Mouse (Mus musculus): Measurements from ENCODE around the gene Rsrc2.
"Not testable (repeated sequence)": the region's sequence is repeated elsewhere in the genome, so short reads cannot be mapped to it uniquely, and the experiment has no call there.

The Rsrc2 gene

DNA sequence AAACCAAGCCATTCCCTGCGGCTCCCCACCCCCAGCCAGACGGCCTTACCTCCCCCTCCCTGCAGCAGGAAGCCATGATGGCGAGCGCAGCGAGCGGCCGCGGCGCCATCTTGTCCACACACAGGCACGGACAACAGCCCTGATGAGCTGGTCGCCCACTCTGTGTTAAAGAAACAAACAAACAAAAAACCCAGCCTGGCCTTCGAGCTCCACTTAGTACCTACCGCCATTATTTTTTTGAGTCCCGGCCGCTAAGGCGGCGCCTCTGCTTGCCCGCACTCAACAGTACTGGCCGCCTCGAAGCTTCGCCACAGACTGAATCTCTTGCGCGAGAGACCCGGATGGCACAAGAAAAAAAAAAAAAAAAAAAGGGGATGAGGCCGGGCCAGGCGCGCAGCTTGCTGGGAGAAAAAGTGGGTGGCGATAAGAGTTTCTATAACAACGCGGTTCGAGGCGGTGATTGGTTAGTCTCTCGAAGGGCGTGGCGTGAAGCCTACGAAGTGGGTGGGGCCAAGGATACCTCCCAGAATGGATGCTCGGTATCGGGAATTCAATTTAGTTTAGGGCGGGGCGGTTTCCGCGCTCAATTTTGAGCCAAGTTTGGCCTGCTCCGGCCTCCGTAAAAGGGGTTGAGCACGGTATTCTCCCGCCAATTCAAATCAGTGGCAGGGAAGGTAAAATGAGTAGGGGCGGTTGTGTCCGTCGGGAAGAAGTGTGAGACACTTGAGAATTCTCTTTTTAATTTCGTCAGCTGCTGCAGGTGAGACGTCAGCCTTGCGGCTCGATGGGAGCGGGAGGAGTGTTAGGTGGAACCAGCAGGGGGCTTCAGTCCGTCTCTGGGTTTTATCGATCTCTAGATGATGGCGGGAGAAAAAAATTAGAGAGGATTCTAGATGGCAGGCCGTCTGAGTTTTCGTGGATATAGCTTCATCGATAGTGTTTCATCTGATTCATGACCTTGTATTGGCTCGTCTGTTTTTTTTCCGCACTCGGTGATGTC lies at the start of gene Rsrc2, which contains the start of gene Kntc1:
TSS of gene Rsrc2 (minus strand) at position 350 of the 1,000 bp plus-strand sequence.
TSS of gene Kntc1 (plus strand) at position 652 of the 1,000 bp plus-strand sequence.
- peak; percentile 100 for DNase-seq

DNA sequence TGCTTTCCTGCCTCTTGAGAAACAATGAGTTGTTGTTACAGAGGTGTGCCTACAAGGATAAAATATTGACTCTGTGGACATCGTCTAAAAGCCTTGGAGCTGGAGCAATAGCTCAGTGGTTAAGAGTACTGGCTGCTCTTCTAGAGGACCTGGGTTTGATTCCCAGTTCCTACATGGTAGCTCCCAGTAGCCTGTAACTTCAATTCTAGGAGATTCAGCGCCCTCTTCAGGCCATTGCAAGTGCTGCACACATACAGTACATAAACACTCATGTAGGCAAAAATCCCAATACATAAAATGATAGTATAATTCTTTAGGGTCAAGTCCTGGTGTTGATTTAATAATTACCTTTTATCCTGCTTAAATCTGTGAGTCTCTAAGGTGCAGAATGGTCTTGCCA lies 43.9 kb upstream of the Rsrc2 start:
- no peak for DNase-seq

DNA sequence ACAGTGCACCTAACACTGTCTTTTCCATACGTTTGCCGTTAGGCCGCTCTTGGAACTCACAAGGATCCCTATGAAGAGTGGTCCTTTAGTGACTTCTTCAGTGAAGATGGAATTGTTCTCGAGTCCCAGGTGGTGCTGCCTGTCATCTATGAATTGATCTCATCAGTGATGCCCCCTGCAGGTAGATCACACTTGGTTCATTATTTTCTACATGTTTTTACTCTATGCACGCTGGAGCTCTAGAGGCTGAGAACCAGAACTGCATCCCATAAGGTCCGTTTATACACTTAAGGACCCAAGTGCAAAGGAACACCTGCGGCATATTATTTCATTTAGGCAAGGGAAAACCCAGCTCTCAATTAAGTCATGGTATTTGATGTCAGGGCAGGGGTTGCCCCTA lies 39.8 kb upstream of the Rsrc2 start:
- DNase-seq: no peak

DNA sequence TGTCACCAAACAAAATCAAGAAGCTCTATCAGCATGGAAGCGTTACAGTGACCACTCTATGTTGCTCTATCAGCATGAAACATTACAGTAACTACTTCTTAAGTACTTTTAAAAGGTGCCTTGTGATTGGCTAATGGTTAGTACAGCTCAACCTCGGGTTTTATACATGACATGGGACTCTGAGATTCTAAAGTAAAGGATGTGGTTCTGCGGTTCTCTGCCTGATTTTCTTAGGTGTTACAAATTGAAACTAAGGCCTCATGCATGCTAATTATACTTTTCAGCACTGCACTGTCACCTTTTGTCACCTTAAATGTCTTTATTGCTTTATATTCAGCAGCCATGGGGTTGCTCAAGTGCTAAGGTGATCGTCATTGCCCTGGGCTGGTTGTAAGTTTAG lies 32.6 kb upstream of the Rsrc2 start:
- no peak for DNase-seq

DNA sequence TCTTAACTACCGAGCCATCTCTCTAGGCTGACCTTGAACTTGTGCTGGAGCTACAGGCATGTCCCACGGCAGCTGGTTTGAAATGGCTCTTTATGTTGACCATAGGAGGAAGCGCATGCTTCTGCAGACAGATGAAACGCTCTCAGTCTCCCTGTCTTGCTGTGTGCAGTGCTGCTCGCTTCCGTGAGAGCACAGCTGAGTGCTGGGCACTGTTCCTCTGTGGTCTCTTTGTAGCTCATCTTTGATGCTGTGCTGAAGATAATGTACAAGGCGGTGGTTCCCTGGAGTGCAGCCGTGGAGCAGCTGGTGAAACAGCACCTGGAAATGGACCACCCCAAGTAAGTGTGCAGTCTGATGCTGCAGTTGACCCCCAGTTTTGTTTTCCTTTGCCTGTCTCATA lies 31.5 kb upstream of the Rsrc2 start:
- DNase-seq: no peak

DNA sequence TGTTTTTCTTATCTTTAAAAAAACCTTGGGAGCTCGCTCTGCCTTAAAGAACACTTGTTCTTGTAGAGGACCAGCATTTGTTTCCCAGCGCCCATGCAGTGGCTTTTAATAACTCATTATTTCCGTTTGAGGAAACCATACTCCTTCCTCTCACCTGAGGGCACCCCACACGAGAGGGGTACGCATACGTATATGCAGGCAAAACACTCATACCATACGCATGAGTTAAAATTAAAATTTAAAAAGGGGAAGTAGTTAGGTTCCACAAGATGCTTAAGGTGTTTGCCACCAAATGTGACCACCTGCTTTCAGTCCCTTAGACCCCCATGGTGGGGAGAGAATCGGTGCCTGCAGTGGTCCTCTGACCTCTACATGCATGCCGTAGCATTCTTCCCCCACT lies 24.2 kb upstream of the Rsrc2 start:
- no peak for DNase-seq

DNA sequence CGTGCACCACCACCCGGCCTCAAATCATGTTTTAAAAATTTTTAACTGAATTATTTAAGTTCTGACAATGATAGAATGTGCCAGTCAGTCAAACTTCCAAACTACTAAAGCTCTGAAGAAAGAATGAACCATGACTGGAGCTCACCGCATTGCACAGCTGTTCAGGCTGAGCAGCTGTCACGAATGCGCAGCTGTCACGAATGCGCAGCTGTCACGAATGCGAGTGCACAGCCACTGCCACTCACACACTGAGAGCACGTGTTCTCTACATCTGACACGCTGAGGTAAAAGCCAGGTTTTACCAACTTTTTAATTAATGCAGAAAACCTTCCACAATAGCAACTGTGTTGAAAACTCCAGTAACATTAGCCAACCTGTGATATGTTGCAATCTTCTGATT lies 17.2 kb upstream of the Rsrc2 start:
- not testable (repeated sequence) for DNase-seq

DNA sequence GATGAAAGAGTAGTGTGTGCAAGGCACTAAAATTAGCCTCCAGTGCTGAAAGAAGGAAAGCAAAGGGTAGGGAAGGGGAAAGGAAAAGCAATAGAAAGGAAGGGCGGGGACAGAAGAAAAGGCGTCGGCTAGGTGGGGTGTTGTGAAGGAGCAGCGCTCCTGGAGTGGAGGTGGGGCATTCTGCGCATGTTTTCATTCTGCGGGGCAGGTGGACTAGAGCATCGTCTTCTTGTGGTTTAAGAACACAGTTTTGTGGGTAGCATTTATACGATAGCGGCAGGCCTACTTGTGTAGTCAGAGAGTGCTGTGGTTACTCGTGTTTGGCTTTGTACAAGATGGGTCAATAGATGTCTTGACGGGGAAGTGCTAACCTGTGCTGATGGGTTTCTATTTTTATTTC lies 16.3 kb upstream of the Rsrc2 start:
- DNase-seq: no peak

DNA sequence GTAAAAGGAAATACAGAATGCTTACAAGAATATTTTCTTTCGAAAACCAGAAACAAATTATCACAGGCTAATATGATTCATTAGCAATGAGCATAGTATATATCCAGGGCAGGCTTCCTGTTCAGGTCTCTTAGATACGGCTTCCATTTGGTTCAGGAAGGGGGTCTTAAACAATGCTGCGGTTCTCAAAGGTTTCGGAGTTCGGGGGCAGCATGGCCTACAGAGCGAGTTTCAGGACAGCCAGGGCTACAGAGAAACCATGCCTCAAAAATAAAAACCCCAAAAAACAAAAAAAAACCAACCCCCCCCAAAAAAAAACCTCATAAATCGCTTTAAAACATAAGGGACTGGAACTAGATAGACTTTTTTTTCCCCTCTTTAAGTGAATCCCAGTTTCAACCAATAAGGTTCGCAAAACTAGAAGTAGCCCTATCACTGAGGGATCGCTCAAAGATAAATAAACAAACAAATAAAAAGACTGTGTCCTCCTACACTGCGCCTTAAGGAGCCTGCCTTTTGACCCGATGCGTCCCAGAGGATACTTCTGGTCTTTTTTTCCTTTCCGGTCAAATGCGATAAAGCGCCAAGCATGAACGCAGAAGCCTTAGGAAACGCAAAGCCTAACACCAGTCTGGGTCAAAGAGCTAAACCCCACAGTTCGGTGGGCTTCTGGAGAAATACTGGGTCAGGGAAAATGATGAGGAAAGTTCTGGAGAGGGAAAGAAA lies 712 bp downstream of the Rsrc2 start:
- DNase-seq: peak; percentile 33

DNA sequence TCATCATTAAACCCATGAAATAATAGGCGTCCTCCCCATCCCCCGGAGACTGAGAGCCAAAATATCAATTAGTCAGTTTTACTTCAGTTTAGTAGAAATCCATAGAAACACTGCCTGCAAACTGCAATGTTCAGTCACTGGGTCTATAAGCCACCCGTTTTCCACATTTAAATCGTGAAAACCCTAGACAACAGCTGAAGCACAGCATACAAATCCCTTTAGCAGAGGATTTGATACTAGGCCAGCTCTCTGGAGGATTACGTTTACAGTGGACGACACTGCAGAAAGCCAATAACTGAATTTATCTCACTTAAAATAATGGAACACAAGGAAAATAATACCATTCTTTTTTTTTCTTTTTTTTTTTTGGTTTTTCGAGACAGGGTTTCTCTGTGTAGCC lies 1.6 kb downstream of the Rsrc2 start:
- DNase-seq: no peak

DNA sequence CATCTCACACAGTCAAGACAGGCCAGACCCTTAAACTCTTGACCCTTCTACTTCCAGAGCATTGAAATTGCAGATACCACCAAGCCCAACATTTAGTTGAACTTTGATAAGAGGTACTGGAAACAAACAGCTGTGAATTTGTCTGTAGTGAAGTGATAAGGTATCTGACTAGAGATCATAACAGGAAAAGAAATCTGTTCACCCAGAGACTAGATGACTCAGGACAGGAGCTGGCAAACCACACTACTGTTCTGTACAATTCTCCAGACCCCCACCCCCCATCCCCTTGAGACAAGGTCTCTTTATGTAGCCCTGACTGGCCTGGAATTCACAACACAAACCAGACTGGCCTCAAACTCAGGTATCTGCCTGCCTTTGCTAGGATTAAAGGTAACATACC lies 3.0 kb downstream of the Rsrc2 start:
- DNase-seq: no peak

DNA sequence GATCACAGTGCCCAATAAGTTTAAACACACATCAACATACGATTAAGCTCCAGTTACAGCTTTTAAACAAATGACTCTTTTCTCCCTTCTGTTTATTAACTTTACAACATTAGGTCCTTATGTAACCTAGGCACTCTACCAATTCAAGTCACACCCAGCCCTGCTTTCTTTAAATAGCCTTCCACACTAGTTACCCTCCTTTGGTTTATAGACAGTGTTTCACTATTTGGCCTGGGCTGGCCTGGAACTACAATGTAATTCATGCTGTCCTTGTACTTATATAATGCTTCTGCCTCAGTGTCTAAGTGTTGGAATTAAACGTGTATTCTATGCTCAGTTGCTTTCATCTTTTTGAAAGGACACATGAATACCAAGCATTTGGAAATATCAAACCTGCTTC lies 4.9 kb downstream of the Rsrc2 start:
- no peak for DNase-seq

DNA sequence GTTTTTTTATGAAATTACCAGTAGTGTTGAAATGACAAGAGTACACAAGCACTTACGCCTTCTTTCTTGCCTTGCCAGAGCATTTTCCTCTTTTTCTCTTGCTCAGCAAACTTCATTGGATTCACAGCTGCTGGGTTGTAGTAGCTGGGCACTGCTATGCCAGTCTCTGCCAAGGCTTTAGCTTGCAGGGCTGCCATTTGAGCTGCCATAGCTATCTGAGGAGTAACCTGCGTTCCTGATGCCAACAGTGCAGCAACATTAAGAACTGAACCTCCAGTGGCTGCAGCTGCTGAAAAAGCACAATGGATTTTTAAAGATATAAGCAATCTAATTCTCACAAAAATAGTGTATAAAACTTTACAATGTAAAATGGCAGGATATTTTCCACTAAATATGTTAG lies 18.2 kb downstream of the Rsrc2 start:
- DNase-seq: no peak

DNA sequence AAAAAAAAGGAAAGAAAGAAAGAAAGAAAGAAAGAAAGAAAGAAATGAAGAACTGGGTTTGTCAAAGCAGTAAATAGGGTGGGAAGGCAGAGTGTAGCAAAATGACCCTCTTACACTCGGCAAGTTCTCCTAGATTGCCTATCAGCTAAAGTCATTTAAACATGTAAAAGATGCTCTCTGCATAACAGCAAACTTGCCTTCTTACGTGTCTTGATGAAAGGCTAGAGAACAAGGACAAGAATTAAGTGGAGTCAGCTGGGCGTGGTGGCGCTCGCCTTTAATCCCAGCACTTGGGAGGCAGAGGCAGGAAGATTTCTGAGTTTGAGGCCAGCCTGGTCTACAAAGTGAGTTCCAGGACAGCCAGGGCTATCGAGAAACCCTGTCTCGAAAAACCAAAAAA lies 25.4 kb downstream of the Rsrc2 start:
- not testable (repeated sequence) for DNase-seq

DNA sequence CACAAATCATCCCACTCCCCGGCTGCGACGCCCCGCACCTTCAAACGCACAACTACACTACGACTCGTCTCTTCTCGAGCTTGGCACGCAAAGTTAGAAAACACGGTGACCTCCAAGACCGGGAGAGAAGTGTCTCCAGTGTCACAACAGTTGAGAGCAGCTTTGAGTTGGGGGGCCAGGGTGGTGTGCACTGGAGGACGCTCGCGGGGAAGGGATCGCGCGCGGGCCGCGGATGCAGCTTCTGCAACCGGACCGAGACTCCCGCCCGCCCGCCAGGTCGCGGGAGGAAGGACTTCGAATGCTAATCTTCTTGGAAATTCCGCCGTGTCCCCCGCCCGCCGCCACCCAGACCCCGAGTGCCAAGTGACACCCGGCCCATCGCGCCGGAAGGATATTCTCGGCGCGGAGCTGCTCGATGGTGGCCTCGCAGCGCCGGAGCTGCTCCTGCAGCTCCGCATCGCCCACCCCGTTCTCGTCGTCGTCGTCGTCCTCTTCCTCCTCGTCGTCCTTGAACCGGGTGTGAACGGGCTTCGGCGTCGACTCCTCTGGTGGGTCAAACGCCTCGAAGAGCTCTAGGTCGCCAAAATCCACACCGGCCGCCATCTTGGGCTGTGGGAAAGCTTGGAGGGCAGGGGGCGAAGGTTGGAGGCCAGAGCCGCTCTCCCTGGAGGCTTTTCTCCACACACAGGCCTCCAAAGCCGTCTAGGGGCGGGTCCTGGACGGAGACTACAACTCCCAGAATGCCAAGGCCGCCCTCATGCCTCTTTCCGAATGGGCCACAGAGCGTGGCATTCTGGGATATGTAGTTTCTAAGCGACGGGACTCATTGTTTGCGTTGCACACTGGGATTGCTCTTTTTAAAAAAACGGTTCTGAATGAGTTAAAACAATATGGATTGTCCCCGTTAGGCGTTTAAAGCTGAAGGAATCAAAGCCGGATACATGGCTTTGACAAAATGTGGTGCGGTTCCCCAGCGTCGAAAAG lies 28.6 kb downstream of the Rsrc2 start, which contains the start of gene Zcchc8:
TSS of gene Zcchc8 (minus strand) at position 773 of the 984 bp plus-strand sequence.
- DNase-seq: peak; percentile 98

DNA sequence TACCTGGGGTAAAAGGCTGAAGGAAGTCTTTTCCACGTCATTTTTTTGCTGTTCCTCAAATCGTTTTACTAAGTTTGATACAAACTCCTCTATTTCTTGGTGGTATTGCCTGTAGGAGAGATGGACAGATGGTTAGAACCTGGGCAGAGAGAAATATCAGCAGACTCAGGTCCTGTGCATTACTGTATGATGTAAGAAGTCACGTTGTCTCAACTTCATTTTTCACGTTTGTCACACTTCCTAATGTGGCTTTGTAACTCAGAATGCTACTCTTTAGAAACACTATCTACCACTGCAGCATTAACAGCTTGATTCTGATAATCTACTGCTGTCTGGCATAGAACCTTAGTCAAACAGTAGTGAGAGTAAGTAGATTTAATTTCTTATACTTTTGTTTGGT lies 34.6 kb downstream of the Rsrc2 start:
- no peak for DNase-seq

DNA sequence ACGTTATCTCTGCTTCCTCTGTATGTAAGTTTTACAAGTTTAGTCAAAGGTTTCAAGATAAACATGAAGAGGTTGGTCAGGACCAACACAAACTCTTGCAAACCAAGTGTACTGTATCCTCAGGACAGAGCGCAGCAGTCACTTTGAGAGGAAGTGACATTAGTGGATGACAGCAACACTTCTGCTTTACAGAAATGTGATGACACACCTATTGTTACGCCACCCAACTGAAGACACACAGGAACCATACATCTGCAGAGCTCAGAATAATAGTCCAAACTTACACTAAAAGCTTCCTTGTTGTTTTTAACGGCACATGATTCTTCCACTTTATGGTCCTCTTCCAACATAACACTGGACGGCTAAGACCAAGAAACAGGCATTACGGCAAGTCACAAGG lies 35.4 kb downstream of the Rsrc2 start:
- no peak for DNase-seq

DNA sequence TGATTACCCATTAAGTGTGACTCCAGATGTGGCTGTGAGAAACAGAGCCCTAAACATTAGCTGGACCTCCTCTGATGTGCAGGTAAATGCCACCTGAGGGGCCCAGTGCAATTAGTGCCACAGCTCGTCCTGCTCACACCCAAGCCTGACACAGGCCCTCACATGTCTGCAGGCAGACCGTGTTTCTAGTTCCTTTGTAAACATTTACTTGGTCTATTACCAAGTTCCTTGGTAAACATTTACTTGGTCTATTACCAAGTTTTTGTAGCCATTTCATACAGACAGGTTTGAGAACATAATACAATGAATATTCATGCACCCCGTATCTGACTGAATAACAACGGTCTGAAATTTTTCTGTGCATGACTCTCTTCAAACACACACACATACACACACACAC lies 39.6 kb downstream of the Rsrc2 start:
- DNase-seq: no peak

DNA sequence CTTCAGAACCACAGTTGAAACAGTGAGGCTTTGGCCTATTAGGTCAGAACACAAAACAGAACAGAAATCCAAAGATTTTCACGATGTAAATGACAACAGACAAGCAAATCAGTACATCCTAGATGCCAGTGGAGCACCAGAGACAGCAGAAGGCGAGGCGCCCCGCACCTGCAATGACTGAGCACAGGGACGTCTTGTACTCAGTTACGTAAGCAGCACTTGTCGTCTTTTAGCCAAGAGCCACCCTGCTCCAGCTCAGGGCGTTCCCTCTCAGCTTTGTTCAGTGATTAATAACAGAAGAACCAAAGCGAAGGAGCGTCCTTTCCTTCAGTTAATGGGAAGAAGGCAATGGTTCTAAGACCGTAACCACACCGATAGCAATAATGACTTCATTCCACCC lies 40.6 kb downstream of the Rsrc2 start:
- DNase-seq: no peak

DNA sequence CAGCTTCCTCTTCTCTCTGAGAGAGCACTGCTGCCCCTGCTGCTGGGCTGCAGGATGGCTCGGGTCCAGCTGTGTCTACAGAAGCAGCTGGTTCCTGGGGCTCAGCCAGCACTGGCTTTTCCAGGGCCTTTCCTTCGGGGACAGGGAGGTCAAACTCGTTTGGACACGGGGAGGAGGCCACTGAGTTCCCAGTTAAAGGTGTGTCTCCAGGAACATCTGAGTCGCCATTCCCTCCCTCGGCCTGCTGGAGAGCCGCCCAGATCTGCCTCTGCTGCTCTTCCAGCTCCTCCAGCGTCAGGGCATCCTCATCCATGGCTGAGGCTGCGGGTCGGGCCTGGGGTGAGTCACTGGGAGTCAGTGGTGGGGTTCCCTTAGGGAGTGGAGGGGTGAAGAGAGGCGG lies 48.6 kb downstream of the Rsrc2 start:
- DNase-seq: no peak

DNA sequence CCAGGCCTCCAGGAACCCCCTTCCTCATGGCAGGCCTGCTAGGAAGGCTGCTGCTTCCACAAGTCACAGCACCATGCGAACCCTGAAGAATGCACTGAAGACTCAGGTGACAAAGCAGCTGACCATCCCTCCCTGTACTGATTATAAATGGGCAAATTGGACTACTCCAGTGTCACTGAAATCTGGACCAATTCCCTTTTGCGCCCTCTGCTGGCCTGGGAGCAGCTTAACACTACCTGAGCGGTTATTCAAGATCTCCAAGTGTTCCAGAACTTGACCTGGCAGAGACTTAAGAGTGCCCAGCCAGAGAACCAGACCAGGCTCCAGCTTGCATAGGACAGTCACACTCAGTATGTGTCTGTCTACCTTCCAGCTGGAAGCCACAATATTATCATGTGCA lies 50.0 kb downstream of the Rsrc2 start:
- peak; percentile 90 for DNase-seq

DNA sequence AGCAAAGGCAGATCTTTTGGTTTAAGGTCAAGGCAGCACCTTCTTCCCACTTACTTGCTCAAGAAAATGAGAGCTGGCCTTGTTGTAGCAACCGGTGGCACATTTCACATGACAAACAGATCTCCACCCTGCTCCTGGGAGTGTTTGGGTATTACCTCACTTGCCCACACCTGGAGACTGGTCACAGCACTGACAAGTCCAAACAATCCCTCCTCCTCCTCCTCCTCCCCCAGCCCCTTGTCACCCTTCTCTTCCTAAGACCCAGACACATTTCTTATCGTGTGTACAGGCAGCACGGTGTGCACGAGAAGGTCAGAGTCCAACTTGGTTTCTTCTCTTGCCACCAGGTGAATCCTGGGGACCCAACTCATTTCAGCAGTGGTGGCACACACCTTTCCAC lies 52.3 kb downstream of the Rsrc2 start:
- no peak for DNase-seq

DNA sequence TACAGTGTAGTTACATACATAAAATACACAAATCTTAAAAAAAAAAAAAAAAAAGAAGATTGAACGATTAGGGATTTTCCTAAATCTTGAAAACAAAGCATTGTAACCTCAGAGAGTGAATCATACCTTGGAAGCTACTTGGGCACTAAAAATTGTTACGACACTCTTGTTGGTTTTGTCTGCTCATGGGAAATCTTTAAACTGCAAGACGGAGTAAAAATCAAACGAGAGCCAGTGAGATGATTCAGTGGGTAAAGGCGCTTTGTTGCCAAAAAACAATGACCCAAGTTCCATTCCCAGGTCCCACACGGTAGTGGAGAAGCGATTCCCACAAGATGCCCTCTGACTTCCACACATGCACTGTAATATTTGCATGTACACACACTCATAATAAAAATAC lies 53.0 kb downstream of the Rsrc2 start:
- DNase-seq: no peak
